Comparison of ENCODE assay signal across 8 mouse cellular contexts in the genomic region with DNA sequence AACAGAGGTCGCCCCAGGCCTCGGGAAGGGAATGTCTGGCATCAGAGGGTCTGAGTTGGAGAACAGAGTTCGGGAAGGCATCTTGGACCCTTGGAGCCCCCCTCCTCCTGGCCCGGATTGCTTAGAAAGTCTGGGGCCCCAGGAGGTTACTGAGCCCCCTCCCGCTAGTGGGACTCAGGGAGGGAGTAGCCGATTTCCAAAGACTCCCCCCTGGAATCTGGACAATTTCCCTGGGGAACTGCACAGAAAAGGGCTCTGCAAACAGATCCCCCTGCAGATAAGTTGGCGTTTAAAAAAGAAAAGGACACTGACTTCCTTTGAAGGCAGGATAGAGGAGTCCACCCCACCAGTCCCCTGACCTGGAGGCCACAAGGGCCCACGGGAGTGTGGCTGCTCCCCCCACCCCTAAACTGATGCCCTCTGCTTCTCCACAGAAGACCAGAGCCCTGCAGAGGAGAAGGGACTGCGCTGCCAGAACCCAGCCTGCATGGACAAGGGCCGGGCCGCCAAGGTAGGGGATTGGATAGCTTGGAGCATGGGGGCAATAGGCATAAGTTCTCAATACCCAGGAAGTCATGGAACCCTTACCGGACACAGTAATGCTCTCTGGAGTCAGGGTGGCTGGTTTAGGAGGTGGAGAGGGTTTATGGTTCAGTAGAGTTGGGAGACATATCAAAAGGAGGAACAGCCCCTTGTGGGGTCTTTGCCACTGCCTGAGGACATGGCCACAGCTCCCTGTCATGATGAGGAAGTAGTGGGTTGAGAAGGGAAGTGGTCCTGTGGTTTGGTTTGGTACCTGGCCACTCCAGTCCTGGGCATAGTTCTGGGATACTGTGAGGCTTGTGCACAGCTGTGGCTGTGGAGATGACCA. TPM values are rescaled to one million over a fixed set of nuclear protein-coding genes. Genes with fewer than 3 reads are reported as not detected.
DNase-seq lines count a peak whose midpoint lies in the region; ATAC-seq lines count a peak whose summit lies in the region.

No protein-coding gene starts in this region.

- no peak for ATAC-seq in heart, embryonic 12.5 days (ENCODE audit: insufficient number of reproducible peaks, low FRiP score)
- no peak for ATAC-seq in hindbrain, embryonic 12.5 days (ENCODE audit: low FRiP score)
- ATAC-seq in midbrain, embryonic 13.5 days = peak; percentile 47; the same call in 1 of the 2 replicates

- peak overlapping the region; percentile 91 for H3K4me2 ChIP-seq in heart, embryonic 12.5 days
- peak overlapping the region; percentile 76 for H3K4me2 ChIP-seq in hindbrain, embryonic 12.5 days (replicated peaks)
- H3K4me2 ChIP-seq in midbrain, embryonic 13.5 days (replicated peaks) = peak overlapping the region; percentile 81

- peaks cover 23% of the 10 kb centered on the region for H3K4me1 ChIP-seq in heart, embryonic 12.5 days (replicated peaks)
- peaks cover 28% of the 10 kb centered on the region for H3K4me1 ChIP-seq in hindbrain, embryonic 12.5 days
- peaks cover 22% of the 10 kb centered on the region for H3K4me1 ChIP-seq in midbrain, embryonic 13.5 days (replicated peaks)

- WGBS in heart, embryonic 12.5 days = 9% methylated on average over 12 of the region's 12 CpGs
- 4% methylated on average over 12 of the region's 12 CpGs for WGBS in hindbrain, embryonic 12.5 days
- WGBS in midbrain, embryonic 13.5 days = 3% methylated on average over 12 of the region's 12 CpGs

- no peak overlapping the region for H3K27ac ChIP-seq in heart, embryonic 12.5 days (ENCODE audit: poor library complexity, severe bottlenecking)
- peak overlapping the region; percentile 58; the same call in 1 of the 2 replicates for H3K27ac ChIP-seq in hindbrain, embryonic 12.5 days
- no peak overlapping the region for H3K27ac ChIP-seq in midbrain, embryonic 13.5 days

- intact Hi-C loops in gastrocnemius, postnatal 36 days (cut with DNase I) = no loop called here

- peak overlapping the region; percentile 77 for H3K4me3 ChIP-seq in heart, embryonic 12.5 days
- peak overlapping the region; percentile 60 for H3K4me3 ChIP-seq in hindbrain, embryonic 12.5 days
- peak overlapping the region; percentile 63 for H3K4me3 ChIP-seq in midbrain, embryonic 13.5 days (replicated peaks)

- H3K36me3 ChIP-seq in heart, embryonic 12.5 days = no peaks in the 10 kb centered on the region
- H3K36me3 ChIP-seq in hindbrain, embryonic 12.5 days = no peaks in the 10 kb centered on the region
- no peaks in the 10 kb centered on the region for H3K36me3 ChIP-seq in midbrain, embryonic 13.5 days

- no peaks in the 10 kb centered on the region for H3K9me3 ChIP-seq in heart, embryonic 12.5 days (replicated peaks)
- H3K9me3 ChIP-seq in hindbrain, embryonic 12.5 days (replicated peaks) = no peaks in the 10 kb centered on the region
- H3K9me3 ChIP-seq in midbrain, embryonic 13.5 days = no peaks in the 10 kb centered on the region

- peak overlapping the region; percentile 84 for H3K9ac ChIP-seq in heart, embryonic 12.5 days
- peak overlapping the region; percentile 84 for H3K9ac ChIP-seq in hindbrain, embryonic 12.5 days
- peak overlapping the region; percentile 78 for H3K9ac ChIP-seq in midbrain, embryonic 13.5 days (replicated peaks)

- DNase-seq in heart, postnatal 4 days = no peak
- peak; percentile 62 for DNase-seq in MEL-GATA-1-ER (ENCODE audit: extremely low read depth, low read depth)
- no peak for DNase-seq in right cerebral cortex, postnatal 25 days
- no peak for DNase-seq in right cerebral cortex, postnatal 4 days
- DNase-seq in gastrocnemius, postnatal 36 days = no peak

- peaks cover 12% of the 10 kb centered on the region; the same call in 1 of the 2 replicates for H3K27me3 ChIP-seq in heart, embryonic 12.5 days (replicated peaks)
- peaks cover 3% of the 10 kb centered on the region; the same call in 1 of the 2 replicates for H3K27me3 ChIP-seq in hindbrain, embryonic 12.5 days
- H3K27me3 ChIP-seq in midbrain, embryonic 13.5 days = peaks cover 9% of the 10 kb centered on the region; the same call in 1 of the 2 replicates

RNA-seq across cellular contexts. Expression of a gene that starts 15.1 kb away (rescaled TPM):
- 13.6 and 14.1 TPM in 2 replicates for polyA plus RNA-seq in heart, embryonic 12.5 days (2016; fragmentation: Nextera tagmentation; extraction: Ambion mirVana)
- 10 to 100 TPM; 35.0 to 35.3 TPM for total RNA-seq in heart, postnatal 4 days (2021)
- polyA plus RNA-seq in hindbrain, embryonic 12.5 days (2016; fragmentation: Nextera tagmentation; extraction: Ambion mirVana) = 11.7 and 12.0 TPM in 2 replicates
- 8.4 and 8.5 TPM in 2 replicates for polyA plus RNA-seq in midbrain, embryonic 13.5 days (2015; fragmentation: Nextera tagmentation; extraction: Ambion mirVana)
- total RNA-seq in gastrocnemius, postnatal 36 days (2021) = 1 to 10 TPM; 6.3 to 6.4 TPM

RNA-seq across cellular contexts. Expression of a gene that starts 28.3 kb away (rescaled TPM):
- 0.86 and 1.1 TPM in 2 replicates for polyA plus RNA-seq in heart, embryonic 12.5 days (2016; fragmentation: Nextera tagmentation; extraction: Ambion mirVana)
- 1 to 10 TPM in 1 of 2 experiments, under 1 TPM in 1; 0.88 to 2.2 TPM for total RNA-seq in heart, postnatal 4 days (2021)
- polyA plus RNA-seq in hindbrain, embryonic 12.5 days (2016; fragmentation: Nextera tagmentation; extraction: Ambion mirVana) = 0.59 and 0.74 TPM in 2 replicates
- polyA plus RNA-seq in midbrain, embryonic 13.5 days (2015; fragmentation: Nextera tagmentation; extraction: Ambion mirVana) = 0.87 and 0.97 TPM in 2 replicates
- under 1 TPM; 0.76 to 0.84 TPM for total RNA-seq in gastrocnemius, postnatal 36 days (2021)

RNA-seq across cellular contexts. Expression of a gene that starts 48.3 kb away (rescaled TPM):
- polyA plus RNA-seq in heart, embryonic 12.5 days (2016; fragmentation: Nextera tagmentation; extraction: Ambion mirVana) = 23.1 and 25.8 TPM in 2 replicates
- total RNA-seq in heart, postnatal 4 days (2021) = 10 to 100 TPM; 11.1 to 13.2 TPM
- polyA plus RNA-seq in hindbrain, embryonic 12.5 days (2016; fragmentation: Nextera tagmentation; extraction: Ambion mirVana) = 32.6 and 33.9 TPM in 2 replicates
- polyA plus RNA-seq in midbrain, embryonic 13.5 days (2015; fragmentation: Nextera tagmentation; extraction: Ambion mirVana) = 24.3 and 26.0 TPM in 2 replicates
- 1 to 10 TPM; 8.5 to 10.0 TPM for total RNA-seq in gastrocnemius, postnatal 36 days (2021)

RNA-seq across cellular contexts. Expression of a gene that starts 49.1 kb away (rescaled TPM):
- 0.06 and 0.13 TPM in 2 replicates for polyA plus RNA-seq in heart, embryonic 12.5 days (2016; fragmentation: Nextera tagmentation; extraction: Ambion mirVana)
- total RNA-seq in heart, postnatal 4 days (2021) = under 1 TPM; 0.10 to 0.11 TPM
- 1.0 and 1.2 TPM in 2 replicates for polyA plus RNA-seq in hindbrain, embryonic 12.5 days (2016; fragmentation: Nextera tagmentation; extraction: Ambion mirVana)
- 0.86 and 1.4 TPM in 2 replicates for polyA plus RNA-seq in midbrain, embryonic 13.5 days (2015; fragmentation: Nextera tagmentation; extraction: Ambion mirVana)
- 1 to 10 TPM in 1 of 2 experiments, under 1 TPM in 1; 0.43 to 1.1 TPM for total RNA-seq in gastrocnemius, postnatal 36 days (2021)

RNA-seq across cellular contexts. Expression of a gene that starts 60.0 kb away (rescaled TPM):
- polyA plus RNA-seq in heart, embryonic 12.5 days (2016; fragmentation: Nextera tagmentation; extraction: Ambion mirVana) = 13.9 and 15.1 TPM in 2 replicates
- 10 to 100 TPM; 10.5 to 11.1 TPM for total RNA-seq in heart, postnatal 4 days (2021)
- polyA plus RNA-seq in hindbrain, embryonic 12.5 days (2016; fragmentation: Nextera tagmentation; extraction: Ambion mirVana) = 20.4 and 25.2 TPM in 2 replicates
- 17.9 and 26.3 TPM in 2 replicates for polyA plus RNA-seq in midbrain, embryonic 13.5 days (2015; fragmentation: Nextera tagmentation; extraction: Ambion mirVana)
- total RNA-seq in gastrocnemius, postnatal 36 days (2021) = 1 to 10 TPM; 2.5 to 2.8 TPM
